Mouse (Mus musculus) urinary bladder, postnatal 25 days (tissue): ENCODE results near the gene Xpnpep1.

ENCODE experiments used
- DNase-seq: peaks from one replicate; pipeline ENCODE4 v3.0.0; 2022; ENCODE audit warnings: low spot score

Gene Xpnpep1

GRCm38 (mm10) chr19:53066531-53066930 is 26.5 kb upstream of the Xpnpep1 start:
- DNase-seq, result no peak

GRCm38 (mm10) chr19:53064972-53065361 is 25.0 kb upstream of the Xpnpep1 start:
- no peak for DNase-seq

- no peak for DNase-seq
Observed at GRCm38 (mm10) chr19:53064292-53064971, 24.4 kb upstream of the Xpnpep1 start.

- no peak for DNase-seq
Observed at GRCm38 (mm10) chr19:53062046-53062445, 22.0 kb upstream of the Xpnpep1 start.

- no peak for DNase-seq
Observed at GRCm38 (mm10) chr19:53059344-53060111, 19.5 kb upstream of the Xpnpep1 start.

GRCm38 (mm10) chr19:53058726-53059334 is 18.8 kb upstream of the Xpnpep1 start:
- no peak for DNase-seq

- DNase-seq, result no peak
Observed at GRCm38 (mm10) chr19:53057980-53058725, 18.1 kb upstream of the Xpnpep1 start.

- no peak for DNase-seq
Observed at GRCm38 (mm10) chr19:53053355-53053754, 13.3 kb upstream of the Xpnpep1 start.

GRCm38 (mm10) chr19:53052031-53052670 is 12.1 kb upstream of the Xpnpep1 start:
- DNase-seq, result no peak

- DNase-seq, result no peak
Observed at GRCm38 (mm10) chr19:53051288-53051985, 11.4 kb upstream of the Xpnpep1 start.

- no peak for DNase-seq
Observed at GRCm38 (mm10) chr19:53050100-53050499, 10.1 kb upstream of the Xpnpep1 start.

GRCm38 (mm10) chr19:53047208-53047607 is 7.2 kb upstream of the Xpnpep1 start:
- DNase-seq, result no peak

GRCm38 (mm10) chr19:53043423-53044125 is 3.6 kb upstream of the Xpnpep1 start:
- no peak for DNase-seq

- DNase-seq, result no peak
Observed at GRCm38 (mm10) chr19:53041570-53041969, 1.6 kb upstream of the Xpnpep1 start.

GRCm38 (mm10) chr19:53041133-53041510 is 1.1 kb upstream of the Xpnpep1 start:
- DNase-seq, result no peak

- no peak for DNase-seq
Observed at GRCm38 (mm10) chr19:53039090-53039489, 924 bp downstream of the Xpnpep1 start.

GRCm38 (mm10) chr19:53038435-53038938 is 1.5 kb downstream of the Xpnpep1 start:
- peak; percentile 99 for DNase-seq

- no peak for DNase-seq
Observed at GRCm38 (mm10) chr19:53037925-53038419, 2.0 kb downstream of the Xpnpep1 start.

- DNase-seq, result no peak
Observed at GRCm38 (mm10) chr19:53033159-53033943, 6.7 kb downstream of the Xpnpep1 start.
